Mouse (Mus musculus): ENCODE results near the gene Hells.

Gene Hells

GRCm38 (mm10) chr19:38930788-38931565 is at the start of gene Hells:
Hells (plus strand) TSS chr19:38930915.
- peak; percentile 47 to 62 for DNase-seq (ENCODE audit: low spot score in 2 of 2)

- DNase-seq (ENCODE audit: low spot score in 2 of 2) = no peak
Observed at GRCm38 (mm10) chr19:38901146-38902135, 29.3 kb upstream of the Hells start.

DNA sequence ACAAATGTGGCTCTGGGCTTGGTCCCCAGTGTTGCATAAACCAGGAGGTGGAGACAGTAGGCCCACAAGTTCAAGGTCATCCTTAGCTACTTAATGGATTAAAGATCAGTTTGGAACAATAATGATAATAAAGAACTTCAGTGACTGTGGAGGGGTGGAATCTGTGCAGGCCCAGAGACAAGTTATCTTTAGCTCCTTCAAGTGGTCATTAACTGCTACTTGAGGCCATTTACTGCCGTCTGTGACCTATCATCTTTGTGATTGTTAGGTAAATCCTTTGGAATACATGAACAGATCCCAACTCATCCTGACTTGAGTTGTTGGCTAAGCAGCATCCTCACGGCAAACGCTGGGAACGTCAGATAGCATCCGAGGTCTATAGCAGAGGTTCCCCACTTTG is 28.2 kb upstream of the Hells start:
- no peak for DNase-seq (ENCODE audit: low spot score in 2 of 2)

DNA sequence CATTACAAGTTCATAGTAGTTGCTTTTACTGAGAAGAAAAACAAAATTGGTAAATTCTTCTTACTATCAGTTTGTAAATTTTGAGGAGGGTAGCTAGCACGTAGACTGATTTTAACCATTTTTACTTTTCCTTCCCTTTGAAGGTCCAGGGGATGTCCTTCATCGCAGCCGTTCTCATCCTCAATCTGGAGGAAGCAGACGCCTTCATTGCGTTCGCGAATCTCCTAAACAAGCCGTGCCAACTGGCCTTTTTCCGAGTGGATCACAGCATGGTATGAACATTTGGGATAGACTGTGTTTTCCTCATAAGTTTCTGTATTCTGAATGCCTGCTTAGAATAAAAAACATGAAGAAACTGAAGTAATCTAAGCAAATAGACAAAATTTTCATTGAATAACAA is 16.9 kb upstream of the Hells start:
- no peak for DNase-seq (ENCODE audit: low spot score in 2 of 2)

DNA sequence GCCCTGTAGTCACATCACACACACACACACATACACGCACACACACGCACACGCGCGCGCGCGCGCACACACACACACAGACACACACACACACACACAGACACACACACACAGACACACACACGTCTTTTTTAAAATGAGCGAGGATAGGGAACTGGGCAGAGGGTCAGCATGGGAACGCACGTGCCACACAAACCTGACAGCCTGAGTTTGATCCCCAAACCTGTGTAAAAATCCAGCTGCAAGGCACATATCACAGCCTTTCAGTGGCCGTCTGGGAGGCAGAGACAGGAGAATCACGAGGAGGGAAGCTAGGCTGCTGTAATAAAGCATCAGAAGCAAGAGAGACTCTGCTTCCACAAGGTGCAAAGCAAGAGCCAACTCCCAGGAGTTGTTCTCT is 15.8 kb upstream of the Hells start:
- DNase-seq (ENCODE audit: low spot score in 2 of 2) = no peak

DNA sequence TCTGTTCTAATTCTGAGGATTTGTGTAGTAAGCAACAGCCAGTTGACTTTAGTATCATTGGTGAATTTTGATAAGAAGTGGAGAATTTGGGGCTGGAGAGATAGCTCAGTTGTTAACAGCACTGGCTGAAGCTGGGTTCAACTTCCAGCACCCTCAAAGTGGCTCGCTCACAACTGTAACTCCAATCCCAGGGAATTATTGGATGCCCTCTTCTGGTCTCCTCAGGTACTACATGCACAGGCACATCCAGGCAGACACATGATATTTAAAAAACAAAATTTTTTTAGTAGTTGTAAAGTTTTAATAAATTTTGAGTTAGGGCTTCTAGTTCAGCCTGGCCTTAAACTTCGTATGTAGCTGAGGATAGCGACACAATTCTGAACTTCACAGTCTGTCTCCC is 15.0 kb upstream of the Hells start:
- peak in 1 of 2 experiments; percentile 36 for DNase-seq (ENCODE audit: low spot score in 2 of 2)

DNA sequence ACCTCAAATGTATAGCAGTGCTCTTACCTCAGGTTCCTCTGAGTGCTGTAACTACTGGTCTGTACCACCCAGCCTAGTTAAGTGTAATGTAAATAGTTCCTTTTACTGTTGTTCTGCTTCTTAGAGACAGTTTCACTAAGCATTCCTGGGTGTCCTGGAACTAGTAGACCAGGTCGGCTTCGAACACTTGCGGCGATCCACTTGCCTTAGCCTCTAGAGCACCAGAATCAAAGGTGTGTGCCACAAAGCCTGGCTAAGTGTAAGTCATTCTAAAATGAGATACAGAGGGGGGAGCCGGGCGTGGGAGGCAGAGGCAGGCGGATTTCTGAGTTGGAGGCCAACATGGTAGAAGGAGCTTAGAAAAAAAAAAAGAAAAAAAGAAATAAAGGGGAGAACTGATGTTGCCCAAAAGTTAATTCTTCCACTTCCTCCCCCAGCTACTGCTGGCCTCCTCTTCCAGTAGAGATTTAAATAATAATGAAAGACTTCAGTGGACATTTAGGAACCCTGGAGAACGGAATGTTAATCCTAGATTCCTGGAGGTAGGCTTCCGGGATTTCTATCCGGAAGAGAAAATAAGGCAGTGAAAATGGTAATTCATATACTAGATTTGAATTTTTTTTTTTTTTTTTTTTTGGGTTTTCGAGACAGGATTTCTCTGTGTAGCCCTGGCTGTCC is 2.1 kb upstream of the Hells start:
- no peak for DNase-seq (ENCODE audit: low spot score in 2 of 2)

DNA sequence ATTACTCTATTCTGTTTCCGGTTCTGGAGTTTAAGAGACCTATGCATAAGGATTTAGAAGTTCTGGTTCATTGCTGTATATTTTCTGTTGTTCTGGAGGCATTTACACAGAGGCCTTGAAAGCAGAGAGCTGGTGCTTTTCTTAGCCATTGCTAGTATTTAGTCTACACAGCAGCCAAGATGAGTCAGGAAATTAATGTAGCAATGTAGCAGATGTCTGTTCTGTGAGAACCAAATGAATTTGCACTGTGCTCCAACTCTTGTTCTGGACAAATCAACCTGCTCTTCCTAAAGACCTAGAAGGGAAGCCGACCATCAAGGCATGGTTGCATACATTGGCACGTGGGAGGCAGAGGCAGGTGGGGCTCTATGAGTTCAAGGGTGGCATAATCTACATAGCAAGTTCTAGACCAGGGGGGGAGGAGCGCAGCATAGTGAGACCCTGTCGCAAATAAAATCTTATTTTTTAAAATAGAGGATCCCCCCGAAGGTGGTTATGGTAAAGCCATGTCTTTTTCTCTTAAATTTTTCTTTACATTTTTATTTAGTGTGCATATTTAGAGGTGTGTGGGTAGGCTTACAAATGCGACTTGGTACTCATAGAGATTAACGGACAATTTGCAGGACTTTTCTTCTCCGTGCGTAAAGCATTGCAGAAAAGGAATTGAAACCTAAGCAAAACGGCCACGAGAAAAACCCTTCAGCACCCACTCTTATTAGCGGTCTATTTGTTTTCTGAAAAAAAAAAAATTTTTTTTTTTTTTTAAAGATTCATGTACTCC is 1.1 kb upstream of the Hells start:
- DNase-seq (ENCODE audit: low spot score in 2 of 2) = no peak

GRCm38 (mm10) chr19:38930252-38930787 is 395 bp upstream of the Hells start:
- no peak for DNase-seq (ENCODE audit: low spot score in 2 of 2)

DNA sequence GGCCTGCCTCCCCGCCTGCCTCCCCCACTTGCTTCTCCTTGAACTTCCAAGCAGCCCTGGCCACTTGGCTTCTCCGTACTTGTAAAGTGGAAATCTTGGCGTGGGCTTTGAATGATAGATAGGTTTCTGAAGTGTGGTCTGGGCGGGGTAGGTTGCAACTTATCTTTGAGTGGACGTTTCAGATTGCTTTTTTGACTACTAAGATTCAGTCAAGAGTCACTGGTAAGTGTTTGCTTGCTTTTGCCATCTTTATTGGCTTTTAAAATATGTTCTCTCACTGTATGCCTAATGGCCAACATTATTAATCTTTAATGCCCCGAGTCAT is 813 bp downstream of the Hells start:
- DNase-seq (ENCODE audit: low spot score in 2 of 2) = no peak

DNA sequence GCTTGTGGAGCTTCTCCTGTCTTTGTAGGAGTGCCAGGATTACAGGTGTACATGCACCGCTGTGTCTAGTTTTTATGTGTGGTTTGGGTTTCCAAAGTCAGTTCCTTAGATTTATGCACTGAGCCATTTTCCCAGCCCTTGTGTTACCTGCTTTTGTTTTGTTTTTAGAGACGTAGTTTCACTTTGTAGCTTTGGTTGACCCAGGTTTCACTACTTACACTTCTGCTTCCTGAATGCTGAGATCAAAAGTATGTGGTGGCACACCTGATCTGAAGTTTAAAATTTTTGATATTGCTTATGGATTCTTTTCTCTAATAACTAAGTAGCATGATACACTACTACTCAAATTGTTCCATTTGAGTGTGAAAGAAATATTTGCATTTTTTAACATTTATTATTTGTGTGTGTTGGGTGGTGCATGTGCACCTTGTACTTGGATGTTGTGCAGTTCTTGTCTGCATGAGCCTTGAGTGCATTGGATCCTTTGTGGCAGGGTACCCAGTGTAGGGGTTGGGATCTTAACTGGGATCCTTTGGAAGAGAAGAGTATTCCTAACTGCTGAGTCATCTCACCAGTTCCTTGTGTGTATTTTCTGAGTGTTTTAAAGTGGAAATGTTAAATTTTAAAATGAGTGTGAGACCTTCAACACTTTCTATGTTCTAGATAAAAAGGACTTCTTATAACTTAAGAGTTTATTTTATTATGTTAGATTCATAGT is 14.0 kb downstream of the Hells start:
- no peak for DNase-seq (ENCODE audit: low spot score in 2 of 2)

- DNase-seq (ENCODE audit: low spot score in 2 of 2) = no peak
Observed at GRCm38 (mm10) chr19:38970741-38971140, 40.0 kb downstream of the Hells start.

DNA sequence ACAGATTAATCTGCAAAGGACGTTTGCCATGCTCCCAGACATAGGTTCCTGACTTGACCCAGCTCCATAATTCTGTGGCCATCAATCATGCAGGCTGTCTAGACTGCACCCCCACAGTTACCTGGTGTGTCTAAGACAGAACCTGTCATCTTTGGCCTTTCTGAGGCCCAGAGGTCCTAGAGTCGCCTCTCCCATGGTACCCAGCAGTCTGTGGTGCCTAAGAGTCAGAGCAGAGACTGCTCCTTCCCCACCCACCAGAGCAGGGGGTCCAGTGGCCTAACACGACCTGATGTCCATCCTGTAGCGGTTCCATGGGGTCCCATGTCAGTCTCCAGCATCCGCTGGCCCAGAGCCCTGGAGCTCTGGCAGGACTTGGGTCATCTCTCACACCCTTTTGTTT is 41.9 kb downstream of the Hells start:
- no peak for DNase-seq (ENCODE audit: low spot score in 2 of 2)

GRCm38 (mm10) chr19:38973666-38974065 is 43.0 kb downstream of the Hells start:
- no peak for DNase-seq (ENCODE audit: low spot score in 2 of 2)

GRCm38 (mm10) chr19:38976269-38976668 is 45.6 kb downstream of the Hells start:
- no peak for DNase-seq (ENCODE audit: low spot score in 2 of 2)

GRCm38 (mm10) chr19:38981966-38982365 is 51.3 kb downstream of the Hells start:
- DNase-seq (ENCODE audit: low spot score in 2 of 2) = peak; percentile 63 to 68

DNA sequence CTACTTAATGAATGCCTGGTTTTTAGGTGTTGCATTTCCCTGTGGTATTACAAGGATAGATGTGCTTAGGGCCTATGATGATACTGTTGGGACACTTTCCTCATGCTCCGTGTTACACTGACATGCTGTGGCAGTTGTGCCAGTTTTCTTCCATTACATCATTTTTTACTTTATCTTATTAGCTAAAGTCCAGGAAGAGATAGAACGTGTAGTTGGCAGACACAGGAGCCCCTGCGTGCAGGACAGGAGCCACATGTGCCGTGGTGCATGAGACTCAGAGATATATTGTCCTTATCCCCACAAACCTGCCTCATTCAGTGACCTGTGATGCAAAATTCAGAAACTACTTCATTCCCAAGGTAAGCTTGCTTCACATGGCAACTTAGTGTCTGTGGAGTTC is 67.5 kb downstream of the Hells start:
- DNase-seq (ENCODE audit: low spot score in 2 of 2) = no peak

- DNase-seq (ENCODE audit: low spot score in 2 of 2) = no peak
Observed at GRCm38 (mm10) chr19:38998676-38999075, 68.0 kb downstream of the Hells start.

- DNase-seq (ENCODE audit: low spot score in 2 of 2) = no peak
Observed at GRCm38 (mm10) chr19:39005132-39005531, 74.4 kb downstream of the Hells start.

- no peak for DNase-seq (ENCODE audit: low spot score in 2 of 2)
Observed at GRCm38 (mm10) chr19:39006715-39007114, 76.0 kb downstream of the Hells start, which contains the start of gene Cyp2c55. Cyp2c55 (plus strand) TSS chr19:39007019.

All from frontal cortex, postnatal 25 days (tissue).